Comparison of ENCODE assay signal across 13 mouse cellular contexts in genomic region chr16:50445014-50445413, GRCm38 (mm10).
"Had no signal": no experiment of that assay in that cellular context is flagged by ENCODE, and none has a peak within 500 bp of the region (broad histone marks: within the 10 kb centered on the region; RNA-seq: fewer than 3 reads in every experiment).

No protein-coding gene starts in this region.

- DNase-seq: kidney, adult 8-10 months; kidney, postnatal 25 days; layer of hippocampus, adult 9-11 months; layer of hippocampus, postnatal 36 days; liver, embryonic 13.5 days; liver, postnatal 0 days; midbrain, embryonic 14.5 days; right cerebral cortex, postnatal 14 days; thymus, postnatal 4 days had no signal

- H3K27ac ChIP-seq: limb, embryonic 15.5 days; liver, embryonic 13.5 days; lung, embryonic 15.5 days; macrophage; neural tube, embryonic 13.5 days had no signal

- H3K4me1 ChIP-seq: limb, embryonic 15.5 days; liver, embryonic 13.5 days; lung, embryonic 15.5 days; neural tube, embryonic 13.5 days had no signal

- ATAC-seq: liver, postnatal 0 days had no signal

- H3K4me3 ChIP-seq: limb, embryonic 15.5 days; liver, embryonic 13.5 days; lung, embryonic 15.5 days; neural tube, embryonic 13.5 days had no signal
